Mouse (Mus musculus): ENCODE data around the gene Gm15140.
"Not testable (repeated sequence)": the region's sequence is repeated elsewhere in the genome, so short reads cannot be mapped to it uniquely, and the experiment has no call there.

The Gm15140 gene

DNA sequence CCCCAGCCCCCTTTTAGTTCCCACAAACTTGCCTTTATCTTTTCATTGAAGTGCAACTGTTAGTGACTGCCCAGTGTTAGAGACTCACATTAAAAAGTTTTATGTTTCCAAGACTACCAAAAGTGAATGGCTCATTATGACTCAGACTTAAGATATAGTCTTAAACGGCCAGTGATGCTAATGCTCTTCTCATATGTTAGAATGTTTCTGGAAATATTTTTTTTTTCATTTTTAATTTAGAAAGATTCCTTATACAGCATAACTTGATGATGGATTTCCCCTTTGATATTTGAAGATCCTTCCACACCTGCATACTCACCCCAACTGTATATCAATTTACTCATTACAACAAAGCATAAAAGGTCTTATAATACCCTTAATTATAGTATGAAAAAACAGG is at the start of gene Gm15140:
TSS of gene Gm15140 (minus strand) at position 101 of the 400 bp plus-strand sequence.
- DNase-seq (ENCODE audit: low read depth, low spot score), result not testable (repeated sequence)

All from R1 (cell line).